7 mouse cellular contexts compared by ENCODE assay signal in genomic region chr4:119008476-119008875, GRCm38 (mm10). TPM values are rescaled to one million over a fixed set of nuclear protein-coding genes. Genes with fewer than 3 reads are reported as not detected.
DNase-seq lines count a peak whose midpoint lies in the region; ATAC-seq lines count a peak whose summit lies in the region.

No protein-coding gene starts in this region.

- DNase-seq in MN1 (ENCODE audit: low spot score) = peak; percentile 43
- peak; percentile 47 for DNase-seq in cerebellum, adult 9-10 months
- DNase-seq in heart, postnatal 25 days (ENCODE audit: low spot score) = peak; percentile 13
- peak; percentile 67 for DNase-seq in retina, postnatal 1 day

- intact Hi-C loops in heart, postnatal 25 days (cut with DNase I) = no loop called here

- no peaks in the 10 kb centered on the region for H3K9me3 ChIP-seq in intestine, embryonic 15.5 days
- no peaks in the 10 kb centered on the region for H3K9me3 ChIP-seq in intestine, embryonic 16.5 days (ENCODE audit: control insufficient read depth, low read length)

- no peak overlapping the region for H3K27ac ChIP-seq in intestine, embryonic 15.5 days
- H3K27ac ChIP-seq in intestine, embryonic 16.5 days (ENCODE audit: low read length) = no peak overlapping the region

- ATAC-seq in intestine, embryonic 15.5 days = no peak
- no peak for ATAC-seq in intestine, embryonic 16.5 days
- ATAC-seq in megakaryocyte progenitor cell, adult 5-6 weeks (replicated peaks; ENCODE audit: poor library complexity) = no peak

- H3K36me3 ChIP-seq in intestine, embryonic 15.5 days = no peaks in the 10 kb centered on the region
- H3K36me3 ChIP-seq in intestine, embryonic 16.5 days (ENCODE audit: control insufficient read depth, insufficient read depth, low read length) = no peaks in the 10 kb centered on the region

- no peaks in the 10 kb centered on the region for H3K27me3 ChIP-seq in intestine, embryonic 15.5 days (replicated peaks)
- no peaks in the 10 kb centered on the region for H3K27me3 ChIP-seq in intestine, embryonic 16.5 days (replicated peaks; ENCODE audit: control insufficient read depth, insufficient read depth, low read length)

- H3K4me2 ChIP-seq in intestine, embryonic 15.5 days (replicated peaks) = no peak overlapping the region
- H3K4me2 ChIP-seq in intestine, embryonic 16.5 days (ENCODE audit: low read depth, low read length) = no peak overlapping the region

- 0 out of 2 replicates have a peak, but pooled peaks cover 2% of the 10 kb centered on the region for H3K4me1 ChIP-seq in intestine, embryonic 15.5 days (replicated peaks)
- H3K4me1 ChIP-seq in intestine, embryonic 16.5 days (ENCODE audit: control insufficient read depth, insufficient read depth, low read length) = no peaks in the 10 kb centered on the region

- H3K4me3 ChIP-seq in intestine, embryonic 15.5 days (replicated peaks) = no peak overlapping the region
- no peak overlapping the region for H3K4me3 ChIP-seq in intestine, embryonic 16.5 days (ENCODE audit: low read length)

- peak overlapping the region; percentile 8; the same call in 1 of the 2 replicates for H3K9ac ChIP-seq in intestine, embryonic 15.5 days
- H3K9ac ChIP-seq in intestine, embryonic 16.5 days (ENCODE audit: low read depth, low read length) = no peak overlapping the region

- 55% methylated on average over 6 of the region's 6 CpGs for WGBS in intestine, embryonic 15.5 days
- WGBS in intestine, embryonic 16.5 days = 45% methylated on average over 6 of the region's 6 CpGs

RNA-seq across cellular contexts. Expression of gene Lao1, which starts 47.1 kb away (rescaled TPM):
- not detected in 2 replicates for polyA plus RNA-seq in intestine, embryonic 15.5 days (2015; fragmentation: Nextera tagmentation; extraction: Ambion mirVana)
- not detected in 2 replicates for polyA plus RNA-seq in intestine, embryonic 16.5 days (2015; fragmentation: Nextera tagmentation; extraction: Ambion mirVana)
- under 1 TPM; 0.18 to 0.34 TPM for total RNA-seq in heart, postnatal 25 days (2021)
- not detected in 2 replicates for total RNA-seq in megakaryocyte progenitor cell, adult 5-6 weeks (2015)
- not detected in 2 replicates for total RNA-seq in megakaryocyte progenitor cell, adult 5-6 weeks (2017)

Comparison
In these comparisons a context has a peak if more than half of its experiments do, and no peak if none do; other contexts are left out.
1. DNase-seq: peak in every context shown above with its lines; median percentile 67 in retina, postnatal 1 day; 47 in cerebellum, adult 9-10 months; 43 in MN1; 13 in heart, postnatal 25 days.